Mouse (Mus musculus): Measurements from ENCODE around the gene Mylk4.

GRCm38 (mm10) chr13:32769960-32770359, 13.8 kb downstream of the Mylk4 start:
- TF ChIP-seq CTCF (IDR thresholded peaks at IDR 0.05; ENCODE audit: extremely low read depth, insufficient read length, insufficient replicate concordance, low read depth, low read length) (no peak), POLR2A (IDR thresholded peaks at IDR 0.05; ENCODE audit: low read depth, low read length) (no peak)
